Mouse (Mus musculus): ENCODE results near the gene 4930548H24Rik.

DNA sequence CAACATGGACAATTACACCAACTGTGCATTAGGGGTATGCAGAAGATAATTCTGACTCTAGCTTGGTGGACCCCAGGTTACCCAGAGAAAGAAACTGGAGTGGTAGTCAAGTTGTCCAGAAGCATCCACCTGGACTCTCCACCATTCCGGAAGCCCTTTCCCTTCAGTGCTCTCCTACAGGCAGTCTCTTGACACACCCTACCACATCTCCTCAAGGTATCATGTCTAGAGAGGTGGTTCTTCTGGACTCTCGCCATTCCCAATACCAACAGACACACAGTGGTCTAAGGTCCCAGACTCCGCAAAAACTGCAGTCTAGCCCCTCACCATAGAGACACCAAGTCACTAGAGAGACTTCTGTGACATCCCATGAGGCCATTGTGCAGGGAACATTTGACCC is at the start of gene 4930548H24Rik:
- TF ChIP-seq CTCF (IDR thresholded peaks at IDR 0.05; ENCODE audit: borderline replicate concordance, insufficient read depth, low read length), result no peak
- no peak for TF ChIP-seq POLR2A (IDR thresholded peaks at IDR 0.05; ENCODE audit: low read depth, low read length)
